Mouse (Mus musculus) erythroblast, adult 5-6 weeks (primary cell): ENCODE measurements around the gene Pla2g16. TPM values are rescaled to one million over a fixed set of nuclear protein-coding genes. Genes with fewer than 3 reads are reported as not detected.
A peak's percentile ranks its signal among the peaks of the same experiment; 100 is the strongest.

ENCODE experiments used
- ATAC-seq: replicated peaks from 2 replicates; pipeline ENCODE4 v1.8.0; 2016; ENCODE audit warnings: moderate number of reproducible peaks, mild to moderate bottlenecking, moderate TSS enrichment, inconsistent platforms; ENCODE audit not compliant: poor library complexity, low FRiP score, severe bottlenecking
- total RNA-seq, 2 experiments: library from RNA; stranded (forward) in 1 of 2; stranded (reverse) in 1 of 2; fragments of 150-400 nt in 1 of 2; fragments of 200-764, 138-1000 nt in 1 of 2; gene quantifications; 2 replicates each; pipeline versions ENCODE4 v1.2.3 to v1.2.4; 2015 to 2017; ENCODE audit warnings: low replicate concordance in 2 of 2

The Pla2g16 gene
- total RNA-seq, 2 experiments from 2014 or later = 78.4 to 120 TPM

DNA sequence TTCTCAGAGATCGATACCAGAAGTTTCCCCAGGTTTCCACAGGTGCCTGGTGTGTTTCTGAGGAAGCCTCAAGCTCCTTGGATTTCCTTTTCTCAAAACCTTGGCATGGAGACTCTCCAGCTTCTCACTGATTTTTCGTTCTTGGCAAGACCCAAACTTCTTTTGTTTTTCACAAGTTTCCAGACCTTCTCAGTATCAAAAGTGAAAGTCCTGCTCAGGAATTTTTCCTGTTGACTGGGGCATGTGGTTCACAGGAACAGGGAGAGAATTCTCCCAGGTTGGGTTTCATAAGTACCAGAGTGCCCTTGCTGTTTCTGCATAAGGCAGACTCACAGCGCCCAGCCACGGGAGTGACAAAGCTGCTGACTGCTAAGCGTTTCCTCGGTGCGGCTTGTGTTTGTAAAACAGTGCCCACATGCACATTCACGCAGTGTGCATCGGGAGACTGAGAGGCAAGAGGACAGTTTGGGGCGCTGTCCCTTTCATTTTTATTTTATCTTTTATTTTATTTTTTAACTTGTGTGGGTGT lies 5.4 kb downstream of the Pla2g16 start:
- no peak for ATAC-seq

DNA sequence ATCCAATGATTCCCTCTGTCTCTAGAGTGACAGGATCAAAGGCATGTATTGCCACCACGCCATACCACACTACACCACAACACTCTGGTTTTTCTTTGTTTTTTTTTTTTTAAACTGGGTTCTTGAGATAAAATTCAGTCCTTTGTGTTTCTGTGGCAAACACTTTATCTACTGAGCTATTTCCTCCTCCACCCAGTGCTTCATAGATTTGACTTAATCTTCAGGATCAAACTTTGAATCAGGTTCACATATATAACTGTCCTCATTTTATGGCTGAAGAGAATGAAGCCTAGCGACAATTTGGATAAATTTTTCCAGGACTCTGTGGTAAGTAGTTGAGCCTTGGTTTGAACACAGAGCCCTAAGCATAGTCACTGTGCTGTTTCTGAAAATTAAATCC lies 6.4 kb downstream of the Pla2g16 start:
- ATAC-seq = no peak

DNA sequence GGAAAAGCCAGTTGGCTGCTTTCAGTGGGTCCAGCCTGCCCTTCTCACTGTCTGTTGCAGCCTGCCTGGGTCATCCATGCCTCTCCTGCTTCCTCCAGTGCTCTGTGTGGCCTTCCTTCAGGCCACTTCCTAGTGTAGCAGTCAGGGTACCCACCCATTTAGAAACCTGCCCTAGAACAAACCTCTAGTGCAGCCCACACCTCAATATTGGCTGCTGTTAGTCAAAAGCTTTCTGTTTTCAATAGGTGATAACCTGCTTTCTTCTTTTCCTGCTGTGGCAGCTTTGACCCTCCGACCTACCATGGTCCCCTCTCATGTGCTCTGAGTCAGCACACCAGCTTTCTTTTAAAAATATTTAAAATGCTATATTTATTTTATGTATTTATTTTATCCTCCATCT lies 7.2 kb downstream of the Pla2g16 start:
- ATAC-seq = no peak

- no peak for ATAC-seq
Observed at GRCm38 (mm10) chr19:7566826-7567225, 9.6 kb downstream of the Pla2g16 start.

DNA sequence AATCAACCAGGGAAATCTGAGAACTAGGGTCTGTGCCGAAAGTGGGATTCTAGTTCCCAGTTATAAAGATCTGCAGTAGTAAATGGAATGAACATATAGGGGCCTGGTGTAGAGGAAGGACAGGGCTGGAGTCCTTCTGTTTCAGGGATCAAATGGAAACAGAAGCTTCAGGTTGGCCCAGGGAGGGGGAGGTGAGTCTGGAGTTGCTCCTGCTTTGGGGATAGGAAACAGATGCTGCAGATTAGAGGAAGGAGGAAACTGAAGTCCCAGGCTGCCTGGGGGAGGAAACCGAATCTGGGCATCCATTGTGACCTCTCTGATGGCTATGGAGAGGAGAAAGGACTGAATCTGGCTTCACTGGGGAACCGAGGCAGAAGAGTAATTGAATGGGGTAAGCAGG lies 11.1 kb downstream of the Pla2g16 start:
- ATAC-seq = 0 out of 2 replicates have a peak, but pooled peaks have one; percentile 24

- ATAC-seq = no peak
Observed at GRCm38 (mm10) chr19:7569650-7570049, 12.4 kb downstream of the Pla2g16 start.

- ATAC-seq = no peak
Observed at GRCm38 (mm10) chr19:7576180-7576579, 18.9 kb downstream of the Pla2g16 start.

- no peak for ATAC-seq
Observed at GRCm38 (mm10) chr19:7577710-7578109, 20.5 kb downstream of the Pla2g16 start.

- ATAC-seq = no peak
Observed at GRCm38 (mm10) chr19:7581042-7581441, 23.8 kb downstream of the Pla2g16 start.

- ATAC-seq = no peak
Observed at GRCm38 (mm10) chr19:7583101-7583500, 25.8 kb downstream of the Pla2g16 start.

GRCm38 (mm10) chr19:7583599-7583998 lies 26.3 kb downstream of the Pla2g16 start:
- ATAC-seq = no peak

DNA sequence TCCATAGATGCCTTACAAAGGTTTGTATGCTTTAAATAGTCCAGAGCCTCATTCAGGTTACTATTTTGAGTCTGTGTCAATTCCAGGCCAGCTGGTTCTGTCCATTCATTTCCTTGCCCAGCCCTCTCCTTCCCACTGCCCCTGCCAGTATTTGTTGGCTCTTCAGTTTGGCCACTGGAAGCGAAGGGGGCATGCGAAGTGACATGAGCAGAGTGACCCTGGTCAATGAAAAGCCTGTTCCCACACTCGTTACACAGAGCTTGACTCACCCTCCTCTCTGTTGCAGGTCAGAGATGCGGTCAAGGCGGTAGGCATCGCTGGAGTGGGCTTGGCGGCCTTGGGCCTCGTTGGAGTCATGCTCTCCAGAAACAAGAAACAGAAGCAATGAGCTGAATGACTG lies 28.0 kb downstream of the Pla2g16 start:
- no peak for ATAC-seq

DNA sequence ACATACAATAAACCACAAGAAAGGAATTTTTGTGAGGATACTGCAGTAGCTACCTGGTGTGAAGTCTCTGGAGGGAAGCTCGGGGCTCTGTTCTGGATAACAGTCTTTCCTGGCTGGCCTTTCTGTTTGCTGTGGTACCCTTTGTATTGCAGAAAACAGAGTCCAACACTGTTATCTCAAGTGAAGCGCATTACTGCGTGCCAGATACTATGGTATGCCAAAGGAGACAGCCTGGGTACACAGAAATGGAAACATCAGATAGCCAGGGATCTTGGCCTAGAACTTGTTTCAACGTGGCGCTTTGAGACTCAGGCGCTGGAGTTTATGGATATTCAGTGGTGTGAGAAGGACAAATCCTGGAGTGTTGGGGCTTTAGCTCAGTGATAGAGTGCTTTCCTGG lies 28.5 kb downstream of the Pla2g16 start:
- ATAC-seq = no peak

- no peak for ATAC-seq
Observed at GRCm38 (mm10) chr19:7590795-7591194, 33.5 kb downstream of the Pla2g16 start.

GRCm38 (mm10) chr19:7592018-7592417 lies 34.8 kb downstream of the Pla2g16 start:
- no peak for ATAC-seq

GRCm38 (mm10) chr19:7595534-7595933 lies 38.3 kb downstream of the Pla2g16 start:
- no peak for ATAC-seq

DNA sequence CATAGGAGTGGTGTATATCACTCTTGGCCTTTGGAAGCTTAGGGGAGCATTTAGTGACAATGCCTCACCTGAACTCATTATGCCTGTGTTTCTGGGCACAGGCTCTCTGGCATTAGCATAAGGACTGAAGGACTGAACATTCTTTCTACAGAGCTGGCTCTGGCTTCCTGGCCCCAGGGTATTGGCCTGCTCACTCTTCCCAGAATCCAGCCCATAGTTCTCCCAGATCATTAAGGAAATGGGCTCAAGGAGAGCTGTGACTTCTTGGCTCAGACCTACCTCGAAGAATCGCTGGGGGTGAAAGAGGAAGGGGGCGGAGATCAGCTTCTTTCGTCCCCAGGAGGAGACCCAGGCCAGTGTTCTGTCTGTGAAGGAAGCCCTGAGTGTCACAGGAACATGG lies 41.2 kb downstream of the Pla2g16 start:
- no peak for ATAC-seq

DNA sequence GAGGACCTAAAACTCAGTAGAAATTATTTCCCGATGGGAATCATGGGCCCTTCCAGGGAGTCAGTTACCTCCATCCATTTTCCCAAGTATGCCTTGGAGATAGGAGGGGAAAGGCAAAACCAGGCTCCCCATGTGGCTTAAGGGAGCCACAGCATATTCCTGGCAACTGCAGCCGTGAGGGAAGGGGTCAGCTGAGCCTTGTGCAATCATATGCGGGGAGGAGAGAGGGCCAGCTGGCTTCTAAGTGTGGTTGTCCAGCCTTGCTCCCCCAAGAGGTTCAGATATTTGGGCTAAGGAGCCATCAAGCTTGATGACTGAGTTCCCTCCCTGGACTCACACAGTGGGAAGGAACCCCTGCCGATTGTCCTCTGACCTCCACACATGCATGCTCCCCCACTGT lies 44.3 kb downstream of the Pla2g16 start:
- ATAC-seq = no peak

DNA sequence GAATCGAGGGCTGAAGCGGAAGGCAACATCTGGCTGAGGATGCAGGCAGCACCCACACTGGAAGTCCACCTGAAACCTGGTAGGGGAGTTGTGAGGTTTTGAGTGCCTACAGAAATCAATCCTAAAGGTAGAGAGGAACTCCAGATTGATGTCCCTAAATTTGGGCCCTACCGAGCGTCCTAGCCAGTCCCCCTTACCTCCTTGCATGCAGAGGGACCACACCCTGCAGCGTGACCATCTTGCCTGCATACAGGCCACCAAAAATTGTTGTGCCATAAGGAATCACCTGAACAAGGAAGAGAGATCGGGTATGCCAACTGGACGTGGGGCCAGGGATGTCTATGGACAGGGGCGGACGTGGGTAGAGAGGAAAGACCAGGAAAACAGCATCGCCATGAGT lies 46.8 kb downstream of the Pla2g16 start:
- no peak for ATAC-seq

- ATAC-seq = no peak
Observed at GRCm38 (mm10) chr19:7605013-7605412, 47.8 kb downstream of the Pla2g16 start.

- ATAC-seq = no peak
Observed at GRCm38 (mm10) chr19:7605930-7606783, 48.9 kb downstream of the Pla2g16 start.
